Mouse (Mus musculus): ENCODE measurements around the gene Atp8b4.

- TF ChIP-seq CTCF (IDR thresholded peaks at IDR 0.05; ENCODE audit: insufficient read depth, low read depth, low read length), result no peak
- TF ChIP-seq POLR2A (IDR thresholded peaks at IDR 0.05; ENCODE audit: insufficient read depth, low read depth, low read length), result no peak
Observed at GRCm38 (mm10) chr2:126505156-126505555, 4.7 kb upstream of the Atp8b4 start.
